Mouse (Mus musculus): ENCODE results near the gene Adora2a.
A peak's percentile ranks its signal among the peaks of the same experiment; 100 is the strongest.
"Not testable (repeated sequence)": the region's sequence is repeated elsewhere in the genome, so short reads cannot be mapped to it uniquely, and the experiment has no call there.

Adora2a gene

GRCm38 (mm10) chr10:75314190-75314980 lies 2.3 kb upstream of the Adora2a start:
- DNase-seq (ENCODE audit: low spot score), result no peak

DNA sequence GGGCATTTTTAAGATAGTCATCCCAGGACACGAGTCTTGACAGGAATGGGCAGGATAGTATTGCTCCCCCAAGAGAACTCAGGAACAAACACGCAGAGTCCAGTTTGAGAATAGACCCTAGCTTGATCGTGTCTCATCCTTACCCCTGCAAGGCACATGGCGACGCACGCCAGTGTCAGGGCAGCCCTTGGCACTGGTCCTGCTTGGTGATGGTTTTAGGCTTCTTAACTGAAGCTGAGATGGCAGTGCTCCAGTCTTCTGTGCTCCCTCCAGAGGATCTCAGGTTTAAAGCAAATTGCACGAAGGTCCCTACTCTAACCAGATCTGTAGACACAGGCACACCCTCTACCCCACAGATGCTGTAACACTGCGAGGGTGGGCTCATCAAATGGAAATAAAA lies 921 bp upstream of the Adora2a start:
- no peak for DNase-seq (ENCODE audit: low spot score)

DNA sequence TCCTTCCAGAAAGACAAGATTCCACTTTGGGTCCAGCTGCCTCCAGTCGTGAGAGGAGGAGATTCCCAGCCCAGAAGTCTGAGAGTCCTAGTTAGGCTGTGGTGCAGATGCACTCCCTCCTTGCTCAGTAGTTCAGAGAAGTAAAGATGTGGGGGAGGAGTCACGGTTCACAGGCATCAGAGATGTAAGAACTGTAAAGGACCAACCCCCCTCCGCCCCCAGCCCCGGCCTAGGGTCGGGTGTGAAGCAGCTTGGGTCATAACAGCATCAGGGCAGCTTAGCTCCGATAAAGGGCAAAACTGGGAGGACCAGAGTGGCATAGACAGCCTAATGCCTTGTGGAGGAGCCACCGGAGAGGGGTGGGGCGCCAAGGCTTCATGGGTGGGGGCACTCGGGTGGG lies 205 bp upstream of the Adora2a start:
- DNase-seq (ENCODE audit: low spot score), result peak; percentile 47

- peak; percentile 68 for DNase-seq (ENCODE audit: low spot score)
These were observed 458 bp downstream of the Adora2a start for GRCm38 (mm10) chr10:75316908-75317761.

- no peak for DNase-seq (ENCODE audit: low spot score)
These were observed 1.5 kb downstream of the Adora2a start for GRCm38 (mm10) chr10:75318206-75318605.

DNA sequence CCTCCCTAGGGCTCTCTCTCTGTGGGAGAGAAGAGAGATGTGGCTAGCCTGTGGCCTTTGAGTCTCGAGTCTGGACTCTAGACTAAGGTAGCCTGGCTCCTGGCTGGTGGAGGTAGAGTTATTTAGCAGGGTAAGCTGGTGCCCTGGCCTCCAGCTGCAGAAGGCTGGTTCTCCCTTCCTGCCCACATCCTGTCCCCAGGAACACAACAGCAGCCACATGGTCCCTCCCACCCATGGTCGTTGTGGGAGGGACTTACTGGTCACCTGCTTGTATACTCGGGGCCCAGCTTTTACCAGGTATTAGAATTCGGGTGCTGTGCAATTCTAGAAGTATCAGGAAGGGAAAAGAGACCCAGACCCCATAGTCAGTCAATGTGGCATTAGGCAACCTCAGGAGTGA lies 3.6 kb downstream of the Adora2a start:
- DNase-seq (ENCODE audit: low spot score), result peak; percentile 84

DNA sequence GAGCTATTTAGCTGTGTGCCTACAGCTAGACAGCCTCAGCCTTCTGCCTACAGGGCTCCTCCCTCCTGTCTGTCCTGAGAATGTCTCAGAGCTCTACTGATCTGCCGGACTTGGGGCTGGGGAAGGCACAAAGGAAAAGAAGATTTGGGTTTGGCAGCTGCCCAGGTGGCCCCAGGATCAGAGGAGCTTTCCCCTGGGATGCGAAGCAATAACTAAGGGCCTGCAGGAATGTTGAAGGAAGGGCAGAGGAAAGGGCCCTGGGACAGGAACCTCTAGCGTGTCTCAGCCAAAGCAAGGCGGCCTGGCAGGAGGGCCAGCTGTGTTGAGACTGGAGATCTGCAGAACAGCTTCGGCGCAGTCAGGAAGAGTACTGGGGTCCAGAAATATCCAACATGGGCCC lies 6.3 kb downstream of the Adora2a start:
- no peak for DNase-seq (ENCODE audit: low spot score)

DNA sequence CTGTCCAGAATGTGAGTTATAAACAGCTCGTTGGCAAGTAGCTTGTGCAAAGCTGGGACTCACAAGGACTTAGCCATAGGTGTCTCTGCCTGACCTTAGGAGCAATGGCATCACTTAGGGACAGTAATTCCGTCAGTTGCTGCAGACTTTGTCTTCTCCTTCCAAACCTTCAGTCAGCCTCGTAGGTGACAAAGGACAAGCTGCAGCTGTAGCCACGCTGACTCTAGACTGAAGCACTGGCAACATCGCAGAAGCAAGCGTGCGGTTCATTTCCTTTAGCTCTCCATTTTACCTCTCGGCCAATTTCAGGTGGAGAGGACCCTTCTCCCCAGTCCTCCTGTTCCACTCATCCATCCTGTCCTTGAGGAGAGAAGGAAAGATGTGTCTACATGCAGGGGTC lies 7.3 kb downstream of the Adora2a start:
- no peak for DNase-seq (ENCODE audit: low spot score)

DNA sequence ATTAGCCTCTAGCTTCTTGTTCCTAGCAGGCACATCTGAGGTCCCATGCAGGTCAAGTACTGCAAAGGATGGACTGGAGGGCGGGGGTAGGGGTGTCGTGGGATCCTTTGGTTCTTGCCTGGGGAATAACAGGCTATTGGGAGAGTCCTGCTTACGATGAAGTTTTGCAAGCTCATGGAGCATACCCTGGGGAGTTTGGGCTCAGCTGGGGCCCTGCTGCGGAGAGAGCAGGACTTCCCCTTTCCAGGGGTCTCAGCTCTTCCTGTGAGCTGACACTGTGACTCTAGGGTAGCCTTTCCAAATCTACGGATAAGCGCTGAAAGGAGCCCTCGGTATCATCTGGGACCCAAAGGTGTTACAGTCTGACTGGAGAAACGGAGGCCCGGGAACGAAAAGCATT lies 7.7 kb downstream of the Adora2a start:
- no peak for DNase-seq (ENCODE audit: low spot score)

DNA sequence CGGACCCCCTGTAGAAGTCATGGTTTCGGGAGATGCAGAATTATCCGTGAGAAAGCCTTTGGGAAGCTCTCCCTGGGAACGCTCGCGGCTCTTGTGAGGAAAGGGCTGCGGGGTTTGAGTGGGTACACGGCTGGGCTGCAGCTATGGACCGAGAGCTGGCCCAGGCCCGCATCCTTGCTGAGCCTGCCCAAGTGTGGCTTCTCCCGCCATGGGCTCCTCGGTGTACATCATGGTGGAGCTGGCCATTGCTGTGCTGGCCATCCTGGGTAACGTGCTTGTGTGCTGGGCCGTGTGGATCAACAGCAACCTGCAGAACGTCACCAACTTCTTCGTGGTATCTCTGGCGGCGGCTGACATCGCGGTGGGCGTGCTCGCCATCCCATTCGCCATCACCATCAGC lies 9.1 kb downstream of the Adora2a start:
- DNase-seq (ENCODE audit: low spot score), result no peak

DNA sequence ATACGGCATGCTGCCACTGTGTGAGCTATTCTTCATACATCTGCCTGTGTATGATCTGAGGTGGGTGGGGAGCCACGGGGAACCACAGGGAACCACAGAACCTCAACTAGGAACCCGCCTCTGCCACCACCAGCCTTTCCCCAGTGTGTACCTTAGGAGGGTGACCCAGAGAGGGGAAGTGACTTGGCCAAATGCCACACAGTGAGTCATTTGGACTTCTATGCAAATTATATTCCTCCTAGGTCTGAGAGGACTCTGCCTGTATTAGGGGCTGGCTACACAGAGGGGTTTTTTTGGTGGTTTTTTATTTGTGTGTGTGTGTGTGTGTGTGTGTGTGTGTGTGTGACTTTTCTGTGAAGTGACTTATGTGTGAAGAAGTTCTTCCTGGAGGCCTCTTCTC lies 9.9 kb downstream of the Adora2a start:
- DNase-seq (ENCODE audit: low spot score), result peak; percentile 84

DNA sequence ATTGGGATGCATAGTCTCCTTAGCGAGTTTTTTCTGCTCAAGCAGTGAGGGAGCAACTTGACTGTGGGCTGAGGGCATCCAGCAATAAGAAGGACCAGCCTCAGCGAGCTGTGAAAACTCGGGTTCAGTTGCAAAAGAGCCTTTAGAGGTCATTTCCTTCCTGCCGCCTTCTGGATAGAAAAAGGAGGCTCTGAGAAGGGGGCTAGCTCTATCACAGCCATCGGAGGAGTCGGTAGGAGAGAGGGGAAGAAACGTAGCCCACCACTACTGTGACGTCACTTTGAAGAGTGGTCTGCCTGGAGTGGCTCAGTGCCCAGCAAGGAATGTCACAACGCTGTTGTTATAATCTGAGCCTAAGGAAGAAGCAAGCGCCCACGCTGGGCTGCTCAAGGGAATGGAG lies 10.4 kb downstream of the Adora2a start:
- no peak for DNase-seq (ENCODE audit: low spot score)

DNA sequence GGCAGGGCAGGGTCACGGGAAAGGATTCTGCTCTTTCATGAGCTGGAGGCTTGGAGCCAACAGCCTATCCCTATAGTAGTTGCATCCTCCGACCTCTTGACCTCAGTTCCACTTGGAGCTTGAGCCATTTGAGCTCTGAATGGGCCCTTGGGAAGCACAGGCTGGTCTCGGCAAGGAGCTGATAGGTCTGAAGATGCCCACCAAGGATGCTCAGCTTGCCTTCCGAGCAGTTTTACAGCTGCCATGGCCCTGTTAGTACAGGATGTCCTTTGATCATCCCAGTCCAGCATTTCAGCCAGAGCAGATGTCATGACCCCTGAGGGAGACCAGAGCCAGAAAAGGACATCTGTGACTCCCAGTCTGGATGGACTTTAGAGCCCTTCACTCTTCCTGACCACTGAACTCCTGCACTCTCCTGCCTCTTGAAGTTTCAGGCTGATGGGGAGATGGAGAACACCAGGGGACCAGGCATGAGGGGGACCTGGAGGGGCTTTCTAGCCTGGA lies 11.6 kb downstream of the Adora2a start:
- DNase-seq (ENCODE audit: low spot score), result no peak

- no peak for DNase-seq (ENCODE audit: low spot score)
These were observed 15.6 kb downstream of the Adora2a start for GRCm38 (mm10) chr10:75332268-75332667.

DNA sequence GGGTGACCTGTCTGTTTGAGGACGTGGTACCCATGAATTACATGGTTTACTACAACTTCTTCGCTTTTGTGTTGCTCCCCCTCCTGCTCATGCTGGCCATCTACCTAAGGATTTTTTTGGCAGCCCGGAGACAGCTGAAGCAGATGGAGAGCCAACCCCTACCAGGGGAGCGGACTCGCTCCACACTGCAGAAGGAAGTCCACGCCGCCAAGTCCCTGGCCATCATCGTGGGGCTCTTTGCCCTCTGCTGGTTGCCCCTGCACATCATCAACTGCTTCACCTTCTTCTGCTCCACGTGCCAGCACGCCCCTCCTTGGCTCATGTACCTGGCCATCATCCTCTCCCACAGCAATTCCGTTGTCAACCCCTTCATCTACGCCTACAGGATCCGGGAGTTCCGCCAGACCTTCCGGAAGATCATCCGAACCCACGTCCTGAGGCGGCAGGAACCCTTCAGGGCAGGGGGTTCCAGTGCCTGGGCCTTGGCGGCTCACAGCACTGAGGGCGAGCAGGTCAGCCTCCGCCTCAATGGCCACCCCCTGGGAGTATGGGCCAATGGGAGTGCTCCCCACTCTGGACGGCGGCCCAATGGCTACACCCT lies 16.6 kb downstream of the Adora2a start:
- no peak for DNase-seq (ENCODE audit: low spot score)

- DNase-seq (ENCODE audit: low spot score), result no peak
These were observed 17.5 kb downstream of the Adora2a start for GRCm38 (mm10) chr10:75334175-75334574.

GRCm38 (mm10) chr10:75335075-75335474 lies 18.4 kb downstream of the Adora2a start:
- no peak for DNase-seq (ENCODE audit: low spot score)

GRCm38 (mm10) chr10:75337231-75337630 lies 20.6 kb downstream of the Adora2a start:
- no peak for DNase-seq (ENCODE audit: low spot score)

DNA sequence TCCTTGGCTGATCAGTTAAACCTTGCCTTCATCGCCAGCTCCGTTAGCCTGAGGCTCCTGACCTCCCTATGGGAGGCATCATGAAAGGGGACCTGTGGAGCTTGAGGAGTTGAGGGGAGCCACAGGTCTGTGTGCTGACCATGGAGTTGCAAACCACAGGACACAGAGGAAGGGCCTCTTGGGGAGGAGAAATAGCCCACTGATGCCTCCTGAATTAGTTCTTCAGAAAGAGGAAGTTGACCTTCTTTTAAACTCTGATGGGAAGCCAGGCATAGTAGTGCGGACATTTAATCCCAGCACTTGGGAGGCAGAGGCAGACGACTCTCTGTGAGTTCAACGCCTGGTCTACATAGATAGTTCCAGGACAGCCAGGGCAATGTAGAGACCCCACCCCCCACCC lies 22.2 kb downstream of the Adora2a start:
- no peak for DNase-seq (ENCODE audit: low spot score)

GRCm38 (mm10) chr10:75339377-75339776 lies 22.7 kb downstream of the Adora2a start:
- no peak for DNase-seq (ENCODE audit: low spot score)

DNA sequence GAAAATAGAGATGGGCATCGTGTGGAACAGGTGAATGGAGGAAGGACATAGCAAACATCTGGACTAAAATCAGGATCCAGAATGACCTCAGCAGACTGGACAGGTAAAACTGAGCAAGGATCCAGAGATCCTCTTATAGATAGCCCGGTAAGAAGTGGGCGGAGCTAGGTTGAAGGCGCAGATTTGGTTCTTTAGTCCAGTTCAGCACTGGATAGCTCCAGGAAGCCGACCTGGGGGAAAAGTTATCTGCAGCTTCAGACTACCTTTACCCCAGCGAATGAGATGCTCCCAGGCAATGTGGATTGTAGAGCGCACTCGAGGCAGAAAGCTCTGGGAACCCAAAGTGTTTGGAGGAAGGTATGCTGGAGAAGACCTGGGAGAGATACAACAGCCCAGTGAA lies 25.3 kb downstream of the Adora2a start:
- no peak for DNase-seq (ENCODE audit: low spot score)

- not testable (repeated sequence) for DNase-seq (ENCODE audit: low spot score)
These were observed 27.9 kb downstream of the Adora2a start for GRCm38 (mm10) chr10:75344563-75344962.

DNA sequence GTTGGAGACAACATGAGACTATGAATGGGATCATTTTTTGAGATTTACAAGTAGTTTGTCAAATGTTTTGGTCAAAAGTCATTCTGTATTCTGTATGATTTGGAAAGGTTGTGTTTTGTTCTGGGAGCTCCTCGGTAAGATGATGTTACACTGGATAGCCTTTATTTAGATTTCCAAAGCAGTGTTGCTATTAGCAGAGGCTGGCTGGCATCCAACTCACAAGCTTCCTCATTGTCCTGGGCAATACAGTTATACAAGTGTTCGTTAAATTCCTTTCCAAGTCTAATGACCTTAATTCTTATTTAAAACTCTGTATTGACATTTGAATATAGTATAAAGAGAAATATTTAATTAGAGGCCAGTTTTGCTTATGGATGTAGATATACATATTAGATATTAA lies 28.6 kb downstream of the Adora2a start:
- DNase-seq (ENCODE audit: low spot score), result no peak

Measured in T-cell, adult 2 months (primary cell).